Mouse (Mus musculus) liver, postnatal 0 days (tissue): ENCODE results near the gene Zfp969. TPM values are rescaled to one million over a fixed set of nuclear protein-coding genes. Genes with fewer than 3 reads are reported as not detected.
"Not testable (repeated sequence)": the region's sequence is repeated elsewhere in the genome, so short reads cannot be mapped to it uniquely, and the experiment has no call there.

ENCODE experiments used
- ATAC-seq: fragments of 200-750 bp; cut with Nextera tagmentation; 2 replicates; pipeline ENCODE4 v1.8.0; 2017; ENCODE audit warnings: mild to moderate bottlenecking, moderate library complexity
- DNase-seq: peaks from one replicate; pipeline ENCODE4 v3.0.0-alpha.2; 2016
- H3K27ac ChIP-seq: fragments of 300-500 bp; sonication (generic); 2 replicates; pipeline ENCODE4 v1.5.1; 2014; ENCODE audit warnings: antibody characterized with exemption, moderate library complexity, mild to moderate bottlenecking, low read depth
- H3K27me3 ChIP-seq: fragments of 300-500 bp; sonication (generic); 2 replicates; pipeline ENCODE4 v1.6.1; 2014; ENCODE audit warnings: low read length, control low read depth, mixed read lengths; ENCODE audit not compliant: insufficient read depth
- H3K36me3 ChIP-seq: fragments of 300-500 bp; sonication (generic); replicated peaks from 2 replicates; pipeline ENCODE4 v1.6.1; 2014; ENCODE audit warnings: mild to moderate bottlenecking, control low read depth, low read length, moderate library complexity, mixed read lengths; ENCODE audit not compliant: insufficient read depth
- H3K4me1 ChIP-seq: fragments of 300-500 bp; sonication (generic); 2 replicates; pipeline ENCODE4 v1.6.1; 2014; ENCODE audit warnings: antibody characterized with exemption, mild to moderate bottlenecking, control low read depth; ENCODE audit not compliant: insufficient read depth
- H3K4me2 ChIP-seq: fragments of 300-500 bp; sonication (generic); 2 replicates; pipeline ENCODE4 v1.6.1; 2014; ENCODE audit warnings: low read depth, mild to moderate bottlenecking, low read length, moderate library complexity, mixed read lengths
- H3K4me3 ChIP-seq: fragments of 300-500 bp; sonication (generic); 2 replicates; pipeline ENCODE4 v1.5.1; 2014; ENCODE audit warnings: low read depth, low read length
- H3K9ac ChIP-seq: fragments of 300-500 bp; sonication (generic); replicated peaks from 2 replicates; pipeline ENCODE4 v1.6.1; 2014; ENCODE audit warnings: mild to moderate bottlenecking, moderate library complexity
- H3K9me3 ChIP-seq: fragments of 300-500 bp; sonication (generic); 2 replicates; pipeline ENCODE4 v1.6.1; 2016; ENCODE audit warnings: mild to moderate bottlenecking, control low read depth, low read length, mixed read lengths
- WGBS: fragments of 180-500 bp; shearing (Covaris S2); extraction: QIAGEN DNeasy Blood & Tissue Kit; methylation state at CpG from one replicate; pipeline ENCODE4 v1.1.7; 2014; ENCODE audit not compliant: insufficient replicate concordance; 5-methylcytosine and 5-hydroxymethylcytosine counted together
- polyA plus RNA-seq: library from polyadenylated mRNA; unstranded; fragments of >200 nt; fragmentation: Nextera tagmentation; extraction: Ambion mirVana; gene quantifications from 2 replicates; pipeline ENCODE4 v1.2.1, GENCODE M21; 2015

Zfp969 gene
- 11.9 and 13.3 TPM in 2 replicates for polyA plus RNA-seq

DNA sequence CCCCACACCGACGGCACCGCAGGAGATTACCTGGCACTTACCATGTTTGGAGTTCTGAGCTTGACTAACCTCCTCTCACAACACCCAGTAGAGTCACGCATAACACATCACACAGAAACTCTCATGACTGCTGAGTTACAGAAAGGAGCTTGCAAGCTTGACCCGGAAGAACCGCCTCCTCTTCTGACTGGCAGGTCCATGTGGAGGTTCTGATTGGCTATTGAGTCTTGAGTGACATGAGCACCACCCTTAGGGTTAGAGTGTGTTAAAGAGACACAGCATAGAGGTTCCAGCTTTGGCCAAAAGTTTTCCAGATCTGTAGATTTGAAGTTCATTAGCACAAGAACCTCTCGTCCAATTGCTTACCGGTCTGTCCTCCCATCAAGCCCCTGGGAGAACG, at the start of gene Zfp969:
Gene Zfp969, minus strand, starts transcription at position 101 of the 400 bp plus-strand sequence.
- H3K9ac ChIP-seq, ATAC-seq, H3K4me2 ChIP-seq, H3K4me1 ChIP-seq, H3K36me3 ChIP-seq, DNase-seq, H3K27ac ChIP-seq, H3K9me3 ChIP-seq, H3K27me3 ChIP-seq, H3K4me3 ChIP-seq: not testable (repeated sequence)
- no CpG with 5 or more reads among the region's 9 CpGs for WGBS

DNA sequence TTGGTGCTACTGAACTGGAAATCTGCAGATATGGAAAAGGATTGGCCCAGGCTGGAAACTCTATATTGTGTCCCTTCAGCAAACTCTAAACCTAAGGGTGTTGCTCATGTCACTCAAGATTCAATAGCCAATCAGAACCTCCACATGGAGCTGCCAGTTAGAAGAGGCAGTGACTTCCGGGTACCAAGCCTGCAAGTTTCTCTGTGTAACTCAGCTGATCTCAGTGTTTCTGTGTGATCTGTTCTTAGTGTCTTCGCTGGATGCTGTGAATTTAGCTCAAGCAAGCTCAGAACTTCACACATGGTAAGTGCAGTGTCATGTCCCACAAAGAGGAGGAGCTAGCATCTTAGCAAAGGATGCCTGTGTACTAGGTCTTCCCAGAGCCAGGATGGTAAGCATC, 37.8 kb upstream of the Zfp969 start, which contains the start of gene Gm2007:
Gene Gm2007, plus strand, starts transcription at position 301 of the 400 bp plus-strand sequence.
- not testable (repeated sequence) for H3K36me3 ChIP-seq, H3K4me3 ChIP-seq, H3K4me2 ChIP-seq, H3K9ac ChIP-seq, H3K27ac ChIP-seq, H3K9me3 ChIP-seq, H3K27me3 ChIP-seq, H3K4me1 ChIP-seq, ATAC-seq, DNase-seq
- WGBS, result no CpG with 5 or more reads among the region's 2 CpGs

DNA sequence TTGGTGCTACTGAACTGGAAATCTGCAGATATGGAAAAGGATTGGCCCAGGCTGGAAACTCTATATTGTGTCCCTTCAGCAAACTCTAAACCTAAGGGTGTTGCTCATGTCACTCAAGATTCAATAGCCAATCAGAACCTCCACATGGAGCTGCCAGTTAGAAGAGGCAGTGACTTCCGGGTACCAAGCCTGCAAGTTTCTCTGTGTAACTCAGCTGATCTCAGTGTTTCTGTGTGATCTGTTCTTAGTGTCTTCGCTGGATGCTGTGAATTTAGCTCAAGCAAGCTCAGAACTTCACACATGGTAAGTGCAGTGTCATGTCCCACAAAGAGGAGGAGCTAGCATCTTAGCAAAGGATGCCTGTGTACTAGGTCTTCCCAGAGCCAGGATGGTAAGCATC, 59.8 kb downstream of the Zfp969 start, which contains the start of gene Gm11007:
Gene Gm11007, plus strand, starts transcription at position 301 of the 400 bp plus-strand sequence.
- not testable (repeated sequence) for H3K27me3 ChIP-seq, H3K4me1 ChIP-seq, H3K27ac ChIP-seq, H3K4me3 ChIP-seq, H3K9me3 ChIP-seq, H3K36me3 ChIP-seq, H3K9ac ChIP-seq, H3K4me2 ChIP-seq, ATAC-seq, DNase-seq
- WGBS, result no CpG with 5 or more reads among the region's 2 CpGs

Other genes starting within 250 kb of the Zfp969 start
- gene Zfp965, start 233.7 kb downstream of the Zfp969 start, polyA plus RNA-seq, result 1.6 and 1.8 TPM in 2 replicates
- gene Gm11007, start 59.7 kb downstream of the Zfp969 start, polyA plus RNA-seq, result 2.8 TPM in 1 of 2 replicates, not detected in the other
- gene Gm2007, start 37.9 kb upstream of the Zfp969 start, polyA plus RNA-seq, result 2.8 TPM in 1 of 2 replicates, not detected in the other
- 0.66 and 0.82 TPM in 2 replicates for gene Gm14288, start 97.4 kb upstream of the Zfp969 start, polyA plus RNA-seq
- 3.9 and 4.5 TPM in 2 replicates for gene Gm6710, start 165.6 kb upstream of the Zfp969 start, polyA plus RNA-seq
- gene Zfp966, start 227.5 kb upstream of the Zfp969 start, polyA plus RNA-seq, result 0.20 and 0.22 TPM in 2 replicates